Mouse (Mus musculus): ENCODE results near the gene Stpg3.

DNA sequence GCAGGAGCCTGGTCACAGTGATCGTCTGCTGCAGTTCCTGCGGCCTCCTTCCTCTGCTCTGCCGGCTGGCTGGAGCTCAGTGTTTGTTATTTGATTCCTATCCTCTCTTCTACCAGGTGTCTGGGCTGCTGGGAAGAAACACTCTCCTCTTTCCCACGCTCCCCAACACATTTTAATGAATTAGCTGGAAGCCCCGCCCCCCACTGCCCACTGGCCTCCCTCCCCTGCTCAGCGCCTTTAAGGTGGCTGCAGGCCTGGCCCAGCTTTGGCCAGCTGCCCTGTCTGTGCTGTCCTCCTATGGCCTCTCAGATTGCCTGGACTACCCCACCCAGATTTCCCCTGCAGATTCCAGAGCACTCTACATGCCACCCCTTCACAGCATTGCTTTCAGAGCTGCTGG, 36.8 kb downstream of the Stpg3 start:
- TF ChIP-seq CTCF (IDR thresholded peaks at IDR 0.05; ENCODE audit: borderline replicate concordance, control insufficient read depth, extremely low read depth, insufficient read depth, low read length, poor library complexity) = no peak
- TF ChIP-seq POLR2A (IDR thresholded peaks at IDR 0.05; ENCODE audit: control insufficient read depth, extremely low read depth, insufficient read depth, low read length, poor library complexity) = no peak

Measured in thymus, adult 2 months (tissue).